Mouse (Mus musculus) small intestine, adult 2 months (tissue): ENCODE data around the gene Hspbp1.

Experiments
- CTCF ChIP-seq: fragments of 200-500 bp; IDR thresholded peaks from 2 replicates; pipeline ENCODE4 v1.5.1; 2012; ENCODE audit warnings: low read depth, mild to moderate bottlenecking, control low read depth, inconsistent platforms, low read length, moderate library complexity, mixed read lengths; ENCODE audit not compliant: insufficient replicate concordance, insufficient read length; ENCODE audit errors: extremely low read depth
- POLR2A ChIP-seq: fragments of 200-500 bp; IDR thresholded peaks from 2 replicates; pipeline ENCODE4 v1.6.1; 2012; ENCODE audit warnings: low read depth, mild to moderate bottlenecking, control low read depth, inconsistent platforms, low read length, moderate library complexity

DNA sequence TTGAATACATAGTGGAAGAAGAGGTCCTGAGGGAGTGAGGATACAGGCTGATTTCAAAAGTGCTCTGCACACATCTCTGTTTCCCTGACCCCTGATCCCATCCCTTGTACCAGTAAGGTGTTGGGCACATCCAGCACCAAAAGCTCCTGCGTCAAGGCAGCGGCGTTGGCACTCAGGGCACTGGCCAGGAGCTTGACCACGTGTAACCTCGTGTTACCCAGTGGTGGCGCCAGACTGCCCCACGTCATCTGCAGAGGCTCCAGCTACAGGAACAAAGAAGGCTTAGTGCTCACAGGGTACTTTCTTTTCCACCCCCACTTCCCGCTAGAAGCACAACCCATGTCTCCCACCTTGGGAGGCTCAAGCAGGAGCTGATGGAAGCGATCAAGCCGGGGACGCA lies 43.7 kb downstream of the Hspbp1 start:
- TF ChIP-seq POLR2A (no peak), CTCF (no peak)
